Mouse (Mus musculus) megakaryocyte progenitor cell, adult 5-6 weeks (primary cell): ENCODE results near the gene Olfr1504. TPM values are rescaled to one million over a fixed set of nuclear protein-coding genes. Genes with fewer than 3 reads are reported as not detected.
"Not testable (repeated sequence)": the region's sequence is repeated elsewhere in the genome, so short reads cannot be mapped to it uniquely, and the experiment has no call there.

ENCODE experiments used
- ATAC-seq: replicated peaks from 2 replicates; pipeline ENCODE4 v1.8.0; 2016; ENCODE audit warnings: mild to moderate bottlenecking, moderate TSS enrichment, inconsistent platforms; ENCODE audit not compliant: poor library complexity
- total RNA-seq, 2 experiments: library from RNA; stranded (forward) in 1 of 2; stranded (reverse) in 1 of 2; fragments of 157-497, 149-512 nt in 1 of 2; fragments of 200-1000 nt in 1 of 2; gene quantifications; 2 replicates each; pipeline versions ENCODE4 v1.2.3 to v1.2.4; 2015 to 2017

The Olfr1504 gene
- not detected in 2 replicates for total RNA-seq (2015)
- not detected in 2 replicates for total RNA-seq (2017)

- ATAC-seq: no peak
These were observed at the start of gene Olfr1504 for GRCm38 (mm10) chr19:13897828-13898227. Gene Olfr1504 (minus strand): TSS chr19:13897928.

GRCm38 (mm10) chr19:13913230-13913629, 15.5 kb upstream of the Olfr1504 start, which contains the start of gene Olfr1505:
Gene Olfr1505 (plus strand): TSS chr19:13913530.
- no peak for ATAC-seq

GRCm38 (mm10) chr19:13861495-13861894, 36.2 kb downstream of the Olfr1504 start, which contains the start of gene Olfr1502:
Gene Olfr1502 (plus strand): TSS chr19:13861795.
- ATAC-seq: no peak

- not testable (repeated sequence) for ATAC-seq
These were observed 47.1 kb downstream of the Olfr1504 start, which contains the start of gene Olfr1501 for GRCm38 (mm10) chr19:13850592-13850991. Gene Olfr1501 (minus strand): TSS chr19:13850692.

Other genes starting within 250 kb of the Olfr1504 start
- gene Olfr1490, start 246.8 kb downstream of the Olfr1504 start, total RNA-seq (2015): not detected in 2 replicates
- gene Olfr1490, start 246.8 kb downstream of the Olfr1504 start, total RNA-seq (2017): not detected in 2 replicates
- not detected in 2 replicates for gene Olfr1491, start 200.7 kb downstream of the Olfr1504 start, total RNA-seq (2015)
- gene Olfr1491, start 200.7 kb downstream of the Olfr1504 start, total RNA-seq (2017): not detected in 2 replicates
- gene Olfr1493-ps1, start 174.7 kb downstream of the Olfr1504 start, total RNA-seq (2015): not detected in 2 replicates
- not detected in 2 replicates for gene Olfr1493-ps1, start 174.7 kb downstream of the Olfr1504 start, total RNA-seq (2017)
- not detected in 2 replicates for gene Olfr1494, start 158.2 kb downstream of the Olfr1504 start, total RNA-seq (2015)
- not detected in 2 replicates for gene Olfr1494, start 158.2 kb downstream of the Olfr1504 start, total RNA-seq (2017)
- gene Olfr1495, start 133.3 kb downstream of the Olfr1504 start, total RNA-seq (2015): not detected in 2 replicates
- gene Olfr1495, start 133.3 kb downstream of the Olfr1504 start, total RNA-seq (2017): not detected in 2 replicates
- gene Olfr1496, start 120.0 kb downstream of the Olfr1504 start, total RNA-seq (2015): not detected in 2 replicates
- gene Olfr1496, start 120.0 kb downstream of the Olfr1504 start, total RNA-seq (2017): not detected in 2 replicates
- gene Olfr1497, start 99.7 kb downstream of the Olfr1504 start, total RNA-seq (2015): not detected in 2 replicates
- not detected in 2 replicates for gene Olfr1497, start 99.7 kb downstream of the Olfr1504 start, total RNA-seq (2017)
- not detected in 2 replicates for gene Olfr1499, start 78.5 kb downstream of the Olfr1504 start, total RNA-seq (2015)
- gene Olfr1499, start 78.5 kb downstream of the Olfr1504 start, total RNA-seq (2017): not detected in 2 replicates
- gene Olfr1500, start 67.4 kb downstream of the Olfr1504 start, total RNA-seq (2015): not detected in 2 replicates
- gene Olfr1500, start 67.4 kb downstream of the Olfr1504 start, total RNA-seq (2017): not detected in 2 replicates
- not detected in 2 replicates for gene Olfr1501, start 47.2 kb downstream of the Olfr1504 start, total RNA-seq (2015)
- gene Olfr1501, start 47.2 kb downstream of the Olfr1504 start, total RNA-seq (2017): not detected in 2 replicates
- not detected in 2 replicates for gene Olfr1502, start 36.1 kb downstream of the Olfr1504 start, total RNA-seq (2015)
- not detected in 2 replicates for gene Olfr1502, start 36.1 kb downstream of the Olfr1504 start, total RNA-seq (2017)
- not detected in 2 replicates for gene Olfr1505, start 15.6 kb upstream of the Olfr1504 start, total RNA-seq (2015)
- not detected in 2 replicates for gene Olfr1505, start 15.6 kb upstream of the Olfr1504 start, total RNA-seq (2017)